Comparison of ENCODE assay signal across 13 mouse cellular contexts in the genomic region with DNA sequence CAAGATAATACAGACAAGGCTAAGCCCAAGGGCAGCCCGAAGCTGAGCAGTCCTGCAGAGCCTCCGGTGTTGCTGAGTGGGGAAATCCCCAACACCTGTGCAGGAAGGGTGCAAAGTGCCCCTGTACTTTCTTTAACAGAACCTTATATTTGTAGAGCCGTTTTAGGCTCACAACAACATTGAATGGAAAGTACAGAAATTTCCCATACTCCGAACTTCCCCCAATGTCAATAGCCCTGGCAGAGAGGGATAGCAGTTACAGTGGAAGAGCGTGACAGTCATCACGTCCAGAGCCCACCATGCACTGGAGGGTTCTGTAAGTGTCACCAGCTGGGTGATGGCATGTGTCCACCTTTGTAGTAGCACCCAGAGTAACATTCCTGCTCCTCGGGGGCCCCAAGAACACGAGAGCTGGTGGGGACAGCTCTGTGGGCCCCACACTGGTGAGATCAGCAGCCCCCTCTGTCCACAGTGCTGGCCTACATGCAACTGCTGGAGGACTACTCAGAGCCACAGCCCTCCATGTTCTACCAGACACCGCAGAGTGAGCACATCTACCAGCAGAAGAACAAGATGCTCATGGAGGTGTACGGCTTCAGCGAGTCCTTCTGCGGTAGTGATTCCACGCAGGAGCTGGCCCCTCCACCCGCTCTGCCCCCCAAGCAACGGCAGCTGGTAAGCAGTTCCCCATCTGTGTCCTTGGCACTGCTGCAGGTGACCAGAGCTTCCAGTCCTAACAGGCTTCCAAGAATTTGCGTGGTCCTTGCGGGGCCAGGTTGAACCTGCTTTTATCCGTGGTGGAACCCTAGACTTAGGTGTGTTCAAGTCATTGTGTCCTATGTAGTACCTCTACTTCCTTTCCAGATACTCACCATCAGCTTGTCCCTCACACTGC. TPM values are rescaled to one million over a fixed set of nuclear protein-coding genes. Genes with fewer than 3 reads are reported as not detected.
A peak's percentile ranks its signal among the peaks of the same experiment; 100 is the strongest.
DNase-seq lines count a peak whose midpoint lies in the region; ATAC-seq lines count a peak whose summit lies in the region.
"Had no signal": no experiment of that assay in that cellular context is flagged by ENCODE, and none has a peak within 500 bp of the region (broad histone marks: within the 10 kb centered on the region; RNA-seq: fewer than 3 reads in every experiment).

No protein-coding gene starts in this region.

- H3K4me1 ChIP-seq in midbrain, embryonic 14.5 days (ENCODE audit: control insufficient read depth, insufficient read depth, low read length) = no peaks in the 10 kb centered on the region
- H3K4me1 ChIP-seq in midbrain, embryonic 11.5 days (ENCODE audit: control insufficient read depth, insufficient read depth, low read length) = no peaks in the 10 kb centered on the region
- H3K4me1 ChIP-seq in forebrain, embryonic 11.5 days (replicated peaks; ENCODE audit: control insufficient read depth, insufficient read depth, low read length) = no peaks in the 10 kb centered on the region
- no peaks in the 10 kb centered on the region for H3K4me1 ChIP-seq in kidney, embryonic 15.5 days

- 0 out of 2 replicates have a peak overlapping the region, but pooled peaks have one; percentile 2 for H3K27ac ChIP-seq in midbrain, embryonic 14.5 days (replicated peaks; ENCODE audit: low read depth, low read length)
- no peak overlapping the region for H3K27ac ChIP-seq in midbrain, embryonic 11.5 days (ENCODE audit: low read depth, low read length)
- H3K27ac ChIP-seq in forebrain, embryonic 11.5 days (ENCODE audit: low read depth, low read length) = no peak overlapping the region
- H3K27ac ChIP-seq in kidney, embryonic 15.5 days = no peak overlapping the region
- H3K27ac ChIP-seq: heart, embryonic 13.5 days had no signal

- DNase-seq in midbrain, embryonic 14.5 days = no peak
- DNase-seq in midbrain, embryonic 11.5 days (ENCODE audit: low spot score, missing footprints) = no peak
- DNase-seq in cerebellum, adult 18-20 months = peak; percentile 70 to 71
- no peak for DNase-seq in forebrain, embryonic 11.5 days (ENCODE audit: low spot score)
- DNase-seq: layer of hippocampus, adult 9-11 months had no signal

- no peak overlapping the region for H3K9ac ChIP-seq in midbrain, embryonic 14.5 days (replicated peaks; ENCODE audit: low read length)
- H3K9ac ChIP-seq in midbrain, embryonic 11.5 days (ENCODE audit: low read length) = no peak overlapping the region
- H3K9ac ChIP-seq in forebrain, embryonic 11.5 days (ENCODE audit: low read length) = no peak overlapping the region
- H3K9ac ChIP-seq in kidney, embryonic 15.5 days = no peak overlapping the region
- H3K9ac ChIP-seq: heart, embryonic 13.5 days had no signal

- WGBS in midbrain, embryonic 14.5 days = 95% methylated on average over 18 of the region's 18 CpGs
- 97% methylated on average over 18 of the region's 18 CpGs for WGBS in midbrain, embryonic 11.5 days
- WGBS in forebrain, embryonic 11.5 days = 95% methylated on average over 18 of the region's 18 CpGs
- 96% methylated on average over 18 of the region's 18 CpGs for WGBS in kidney, embryonic 15.5 days

- no peak for ATAC-seq in midbrain, embryonic 14.5 days (ENCODE audit: low FRiP score, low TSS enrichment)
- ATAC-seq in midbrain, embryonic 11.5 days (ENCODE audit: low FRiP score) = no peak
- ATAC-seq in CD4-positive, CD25-positive, alpha-beta regulatory T cell, adult 4 months = peak; percentile 93
- ATAC-seq in inflammation-experienced regulatory T-cells, adult 6 months = peak; percentile 73
- no peak for ATAC-seq in forebrain, embryonic 11.5 days (replicated peaks; ENCODE audit: low FRiP score)
- no peak for ATAC-seq in kidney, embryonic 15.5 days (replicated peaks; ENCODE audit: low FRiP score)

- H3K4me3 ChIP-seq in midbrain, embryonic 14.5 days (replicated peaks; ENCODE audit: low read depth, low read length) = no peak overlapping the region
- H3K4me3 ChIP-seq in midbrain, embryonic 11.5 days (ENCODE audit: low read depth, low read length) = no peak overlapping the region
- no peak overlapping the region for H3K4me3 ChIP-seq in forebrain, embryonic 11.5 days (ENCODE audit: low read depth, low read length)
- H3K4me3 ChIP-seq in kidney, embryonic 15.5 days (replicated peaks) = no peak overlapping the region
- H3K4me3 ChIP-seq: heart, embryonic 13.5 days; myocyte had no signal

- no peaks in the 10 kb centered on the region for H3K9me3 ChIP-seq in midbrain, embryonic 14.5 days (ENCODE audit: control insufficient read depth, low read length)
- H3K9me3 ChIP-seq in midbrain, embryonic 11.5 days (ENCODE audit: control insufficient read depth, low read length) = no peaks in the 10 kb centered on the region
- no peaks in the 10 kb centered on the region for H3K9me3 ChIP-seq in forebrain, embryonic 11.5 days (ENCODE audit: control insufficient read depth, low read length)
- no peaks in the 10 kb centered on the region for H3K9me3 ChIP-seq in kidney, embryonic 15.5 days (replicated peaks)
- H3K9me3 ChIP-seq: heart, embryonic 13.5 days had no signal

- no peak overlapping the region for H3K4me2 ChIP-seq in midbrain, embryonic 14.5 days (ENCODE audit: low read length)
- H3K4me2 ChIP-seq in midbrain, embryonic 11.5 days = no peak overlapping the region
- H3K4me2 ChIP-seq in forebrain, embryonic 11.5 days (ENCODE audit: low read depth, low read length, severe bottlenecking) = no peak overlapping the region
- no peak overlapping the region for H3K4me2 ChIP-seq in kidney, embryonic 15.5 days
- H3K4me2 ChIP-seq: heart, embryonic 13.5 days; liver, embryonic 11.5 days had no signal

- no peaks in the 10 kb centered on the region for H3K27me3 ChIP-seq in midbrain, embryonic 14.5 days (ENCODE audit: control insufficient read depth, insufficient read depth, low read length)
- H3K27me3 ChIP-seq in midbrain, embryonic 11.5 days (ENCODE audit: control insufficient read depth, insufficient read depth, low read length) = no peaks in the 10 kb centered on the region
- no peaks in the 10 kb centered on the region for H3K27me3 ChIP-seq in forebrain, embryonic 11.5 days (ENCODE audit: control insufficient read depth, insufficient read depth, low read length)
- no peaks in the 10 kb centered on the region for H3K27me3 ChIP-seq in kidney, embryonic 15.5 days
- H3K27me3 ChIP-seq: heart, embryonic 13.5 days had no signal

- H3K36me3 ChIP-seq in midbrain, embryonic 14.5 days (ENCODE audit: control insufficient read depth, insufficient read depth, low read length) = peaks cover 83% of the 10 kb centered on the region
- H3K36me3 ChIP-seq in midbrain, embryonic 11.5 days (ENCODE audit: control insufficient read depth, insufficient read depth, low read length) = peaks cover 33% of the 10 kb centered on the region
- H3K36me3 ChIP-seq in forebrain, embryonic 11.5 days (ENCODE audit: control insufficient read depth, insufficient read depth, low read length) = peaks cover 10% of the 10 kb centered on the region; the same call in 1 of the 2 replicates
- peaks cover 78% of the 10 kb centered on the region for H3K36me3 ChIP-seq in kidney, embryonic 15.5 days

RNA-seq across cellular contexts. Expression of a gene that starts 44.5 kb away (rescaled TPM):
- not detected in 2 replicates for polyA plus RNA-seq in midbrain, embryonic 14.5 days (2014; fragmentation: Nextera tagmentation; extraction: Ambion mirVana)
- polyA plus RNA-seq in midbrain, embryonic 11.5 days (2014; fragmentation: Nextera tagmentation; extraction: Ambion mirVana) = not detected in 2 replicates
- polyA plus RNA-seq in CD4-positive, CD25-positive, alpha-beta regulatory T cell, adult 4 months (2017; shearing (Covaris generic)) = under 1 TPM in 1 of 2 experiments, not detected in 1; 0.30 TPM
- not detected for polyA plus RNA-seq in inflammation-experienced regulatory T-cells, adult 6 months (2017; shearing (Covaris generic))
- polyA plus RNA-seq in forebrain, embryonic 11.5 days (2014; fragmentation: Nextera tagmentation; extraction: Ambion mirVana) = not detected in 2 replicates
- polyA plus RNA-seq in kidney, embryonic 15.5 days (2015; fragmentation: Nextera tagmentation; extraction: Ambion mirVana) = 1.8 and 2.0 TPM in 2 replicates
- polyA plus RNA-seq: heart, embryonic 13.5 days; myocyte had no signal

RNA-seq across cellular contexts. Expression of a gene that starts 52.1 kb away (rescaled TPM):
- not detected in 2 replicates for polyA plus RNA-seq in midbrain, embryonic 14.5 days (2014; fragmentation: Nextera tagmentation; extraction: Ambion mirVana)
- not detected in 2 replicates for polyA plus RNA-seq in midbrain, embryonic 11.5 days (2014; fragmentation: Nextera tagmentation; extraction: Ambion mirVana)
- not detected for polyA plus RNA-seq in CD4-positive, CD25-positive, alpha-beta regulatory T cell, adult 4 months (2017; shearing (Covaris generic))
- not detected for polyA plus RNA-seq in inflammation-experienced regulatory T-cells, adult 6 months (2017; shearing (Covaris generic))
- polyA plus RNA-seq in forebrain, embryonic 11.5 days (2014; fragmentation: Nextera tagmentation; extraction: Ambion mirVana) = not detected in 2 replicates
- 0.28 TPM in 1 of 2 replicates, not detected in the other for polyA plus RNA-seq in kidney, embryonic 15.5 days (2015; fragmentation: Nextera tagmentation; extraction: Ambion mirVana)
- polyA plus RNA-seq: embryonic facial prominence, embryonic 11.5 days; heart, embryonic 13.5 days; lung, embryonic 16.5 days; myocyte had no signal

Comparison
In these comparisons a context has a peak if more than half of its experiments do, and no peak if none do; other contexts are left out.
1. ATAC-seq: peak in CD4-positive, CD25-positive, alpha-beta regulatory T cell, adult 4 months (single experiment) and inflammation-experienced regulatory T-cells, adult 6 months (single experiment); none in midbrain, embryonic 14.5 days (single experiment), midbrain, embryonic 11.5 days (single experiment), forebrain, embryonic 11.5 days (single experiment) and kidney, embryonic 15.5 days (single experiment).
2. DNase-seq: peak in cerebellum, adult 18-20 months (2 of 2); none in midbrain, embryonic 14.5 days (single experiment), midbrain, embryonic 11.5 days (single experiment) and forebrain, embryonic 11.5 days (single experiment).